Mouse (Mus musculus) G1E-ER4 (cell line): Measurements from ENCODE around the gene Lce3f. TPM values are rescaled to one million over a fixed set of nuclear protein-coding genes. Genes with fewer than 3 reads are reported as not detected.

Source experiments
- GATA1 ChIP-seq: IDR thresholded peaks from one replicate; pipeline ENCODE4 v1.8.0; 2012; ENCODE audit warnings: low read length, inconsistent platforms
- polyA plus RNA-seq: library from polyadenylated mRNA; stranded (reverse); fragments of >175 nt; gene quantifications from 2 replicates; pipeline ENCODE4 v1.2.3, GENCODE M21; 2012

Lce3f gene
- not detected in 2 replicates for polyA plus RNA-seq

DNA sequence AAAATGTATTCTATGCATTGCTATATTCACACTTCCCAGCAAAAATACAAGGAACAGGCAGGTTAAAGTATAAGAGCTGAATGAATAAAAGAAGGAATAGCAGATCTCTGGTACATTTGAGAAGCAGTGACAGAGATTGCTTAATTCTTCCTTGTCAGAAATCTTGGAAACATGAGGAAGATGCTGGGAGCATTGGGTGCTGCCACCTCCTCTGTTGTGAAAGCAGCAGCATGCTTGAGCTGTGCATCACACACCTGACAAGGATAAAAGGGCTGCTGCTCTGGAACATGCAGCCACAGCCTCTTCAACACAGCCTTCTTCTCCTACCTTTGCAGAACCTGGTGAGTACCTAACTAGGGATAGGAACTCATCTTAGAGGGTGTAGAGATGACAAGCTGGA lies at the start of gene Lce3f:
TSS of gene Lce3f (plus strand) at position 301 of the 400 bp plus-strand sequence.
- no peak for TF ChIP-seq GATA1

DNA sequence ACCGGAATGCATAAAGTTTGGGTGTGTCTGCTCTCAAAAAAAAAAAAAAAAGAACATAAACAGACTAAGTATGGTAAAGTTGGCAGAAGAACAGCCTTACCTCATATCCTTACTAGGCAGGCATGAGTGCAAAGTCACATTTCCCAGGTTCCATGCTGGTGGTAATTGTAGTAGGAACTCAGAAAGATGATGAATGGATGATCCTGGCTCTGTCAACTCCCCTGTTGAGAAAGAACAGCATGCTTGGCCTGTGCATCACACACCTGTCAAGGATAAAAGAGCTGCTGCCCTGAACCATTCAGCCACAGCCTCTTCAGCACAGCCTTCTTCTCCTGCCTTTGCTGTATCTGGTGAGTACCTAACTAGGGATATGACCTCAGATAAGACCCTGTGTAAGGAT lies 47.8 kb upstream of the Lce3f start, which contains the start of gene Lce3c:
TSS of gene Lce3c (plus strand) at position 301 of the 400 bp plus-strand sequence.
- TF ChIP-seq GATA1, result no peak

DNA sequence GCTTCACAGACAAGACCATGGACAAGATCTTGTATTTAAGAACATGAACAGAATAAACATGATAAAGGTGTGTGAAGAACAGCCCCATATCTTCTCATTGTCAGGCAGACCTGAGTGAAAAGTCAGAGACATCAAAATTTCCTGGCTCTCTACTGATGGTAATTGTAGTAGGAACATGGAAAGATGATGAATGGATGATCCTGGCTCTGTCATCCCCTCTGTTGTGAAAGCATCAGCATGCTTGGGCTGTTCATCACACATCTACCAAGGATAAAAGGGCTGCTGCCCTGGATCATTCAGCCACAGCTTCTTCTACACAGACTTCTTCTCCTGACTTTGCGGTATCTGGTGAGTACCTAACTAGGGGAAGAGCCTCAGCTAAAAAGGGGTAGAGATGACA lies 34.9 kb upstream of the Lce3f start, which contains the start of gene Lce3d:
TSS of gene Lce3d (plus strand) at position 301 of the 400 bp plus-strand sequence.
- TF ChIP-seq GATA1, result no peak

GRCm38 (mm10) chr3:92966761-92967160 lies 25.3 kb upstream of the Lce3f start, which contains the start of gene Lce3e:
TSS of gene Lce3e (plus strand) at chr3:92967061.
- no peak for TF ChIP-seq GATA1

GRCm38 (mm10) chr3:92978484-92978883 lies 13.5 kb upstream of the Lce3f start:
- TF ChIP-seq GATA1, result no peak

DNA sequence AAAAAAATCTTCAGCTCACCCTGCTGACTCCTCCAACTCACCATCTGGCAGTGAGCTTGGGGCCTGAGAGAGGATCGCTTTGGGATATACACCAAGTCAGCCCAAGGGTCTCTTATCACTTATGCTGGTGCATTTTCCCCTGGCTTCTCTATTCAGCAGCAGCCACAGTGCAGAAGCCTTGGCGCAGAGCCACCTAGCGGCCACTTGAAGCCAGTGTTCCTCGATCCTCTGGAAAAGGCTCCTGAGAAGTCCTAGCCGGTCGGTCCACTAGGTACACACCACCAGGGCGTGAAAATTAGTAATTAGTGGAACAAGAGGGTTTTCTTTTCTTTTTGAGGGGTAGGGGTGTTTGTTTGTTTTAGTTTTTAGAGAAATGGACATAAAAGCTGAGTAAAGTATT lies 6.7 kb downstream of the Lce3f start:
- TF ChIP-seq GATA1, result no peak

DNA sequence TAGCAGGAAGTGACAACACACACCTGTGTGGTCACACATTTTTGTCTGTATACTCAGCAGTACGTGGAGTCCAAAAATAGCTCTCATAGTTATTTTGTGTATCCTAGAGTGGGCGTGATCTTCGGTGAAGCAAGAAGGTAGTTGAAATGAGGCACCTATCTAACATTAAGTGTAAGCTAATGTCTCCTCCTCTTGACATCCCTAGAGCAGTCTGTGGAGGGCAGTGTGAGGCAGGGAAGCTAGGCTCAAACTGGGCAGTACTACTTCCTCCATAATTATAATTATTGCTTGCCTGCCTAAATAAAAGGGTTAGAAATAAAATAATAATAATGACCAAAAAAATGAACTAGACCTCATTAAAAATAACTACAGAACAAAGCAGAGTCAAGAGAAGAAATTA lies 8.6 kb downstream of the Lce3f start:
- TF ChIP-seq GATA1, result no peak

DNA sequence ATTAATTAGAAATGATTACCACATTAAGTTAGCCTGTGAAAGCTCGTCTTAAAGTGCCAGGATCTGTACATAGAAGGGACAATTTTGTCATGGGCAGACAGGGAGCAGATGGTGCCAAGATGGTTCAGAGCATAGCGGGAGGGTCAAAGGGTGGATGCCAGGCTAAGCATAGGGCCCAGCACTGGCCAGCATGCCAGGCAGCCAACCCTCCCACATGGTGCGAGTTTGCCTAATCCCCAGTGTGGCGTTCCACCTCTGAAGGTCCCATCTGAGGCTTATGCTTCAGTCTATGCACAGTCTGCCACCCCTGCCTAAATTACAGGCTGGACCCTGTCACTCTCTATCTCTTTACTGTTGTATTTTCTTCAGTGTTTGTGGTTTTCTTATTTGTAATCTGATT lies 10.8 kb downstream of the Lce3f start:
- no peak for TF ChIP-seq GATA1

GRCm38 (mm10) chr3:93014378-93014801 lies 22.4 kb downstream of the Lce3f start:
- no peak for TF ChIP-seq GATA1

DNA sequence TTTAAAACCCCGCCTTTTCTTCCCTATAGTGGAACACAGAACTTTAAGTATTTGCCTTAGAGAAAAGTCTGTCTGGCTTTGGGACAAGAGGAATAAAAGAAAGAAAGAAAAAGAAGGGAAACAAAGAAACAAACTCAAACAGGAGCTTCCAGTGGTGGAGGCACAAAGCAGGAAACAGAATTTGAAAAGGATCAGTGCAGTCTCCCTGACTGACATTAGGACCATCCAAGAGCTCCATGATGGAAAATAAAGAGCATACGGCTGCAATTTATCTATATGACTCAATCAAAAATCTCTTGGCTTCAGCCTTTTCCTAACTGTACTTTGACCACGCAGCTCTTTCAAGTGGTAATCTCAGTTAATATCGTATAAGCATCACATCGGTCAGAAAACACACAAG lies 22.8 kb downstream of the Lce3f start:
- no peak for TF ChIP-seq GATA1

GRCm38 (mm10) chr3:93015460-93016104 lies 23.6 kb downstream of the Lce3f start, which contains the start of gene Crct1:
TSS of gene Crct1 (minus strand) at chr3:93015687.
- TF ChIP-seq GATA1, result no peak

DNA sequence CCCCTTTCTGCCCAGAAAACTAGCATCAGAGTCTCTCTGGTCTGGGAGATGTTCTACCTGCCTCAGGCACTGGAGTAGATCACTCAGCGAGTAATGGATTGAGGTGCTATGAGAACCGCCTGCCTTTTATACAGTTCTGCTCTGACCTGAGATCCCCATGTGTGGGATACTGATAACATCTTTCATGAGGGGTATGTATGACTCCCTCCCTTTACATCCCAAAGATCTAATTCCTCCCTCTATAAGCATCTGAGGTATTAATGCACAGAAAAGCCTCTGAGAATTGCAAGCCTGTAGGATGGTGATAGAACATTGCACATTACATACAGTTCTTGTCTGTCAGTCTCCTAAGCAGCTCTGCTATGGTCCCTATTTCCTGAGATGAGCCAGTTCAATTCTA lies 26.9 kb downstream of the Lce3f start, which contains the start of gene Lce1m:
TSS of gene Lce1m (minus strand) at position 101 of the 400 bp plus-strand sequence.
- no peak for TF ChIP-seq GATA1

DNA sequence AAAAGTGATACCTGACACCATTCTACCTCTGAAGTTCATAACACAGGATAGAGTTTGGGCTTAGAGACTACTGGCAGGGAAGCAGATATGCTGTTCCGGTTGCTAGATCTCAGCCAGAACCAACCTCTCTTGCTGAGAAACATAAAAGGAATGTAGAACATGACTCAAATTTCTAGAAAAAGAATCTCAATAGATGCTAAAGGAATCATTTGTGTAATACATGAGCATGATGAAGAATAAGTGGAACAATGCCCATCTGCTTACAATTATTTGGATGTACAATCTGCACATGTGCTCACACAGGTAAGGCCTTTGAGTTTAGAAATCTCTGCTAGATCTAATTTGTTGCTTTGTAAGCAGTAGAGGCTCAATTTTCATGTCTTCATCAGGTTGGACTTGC lies 29.1 kb downstream of the Lce3f start:
- no peak for TF ChIP-seq GATA1

DNA sequence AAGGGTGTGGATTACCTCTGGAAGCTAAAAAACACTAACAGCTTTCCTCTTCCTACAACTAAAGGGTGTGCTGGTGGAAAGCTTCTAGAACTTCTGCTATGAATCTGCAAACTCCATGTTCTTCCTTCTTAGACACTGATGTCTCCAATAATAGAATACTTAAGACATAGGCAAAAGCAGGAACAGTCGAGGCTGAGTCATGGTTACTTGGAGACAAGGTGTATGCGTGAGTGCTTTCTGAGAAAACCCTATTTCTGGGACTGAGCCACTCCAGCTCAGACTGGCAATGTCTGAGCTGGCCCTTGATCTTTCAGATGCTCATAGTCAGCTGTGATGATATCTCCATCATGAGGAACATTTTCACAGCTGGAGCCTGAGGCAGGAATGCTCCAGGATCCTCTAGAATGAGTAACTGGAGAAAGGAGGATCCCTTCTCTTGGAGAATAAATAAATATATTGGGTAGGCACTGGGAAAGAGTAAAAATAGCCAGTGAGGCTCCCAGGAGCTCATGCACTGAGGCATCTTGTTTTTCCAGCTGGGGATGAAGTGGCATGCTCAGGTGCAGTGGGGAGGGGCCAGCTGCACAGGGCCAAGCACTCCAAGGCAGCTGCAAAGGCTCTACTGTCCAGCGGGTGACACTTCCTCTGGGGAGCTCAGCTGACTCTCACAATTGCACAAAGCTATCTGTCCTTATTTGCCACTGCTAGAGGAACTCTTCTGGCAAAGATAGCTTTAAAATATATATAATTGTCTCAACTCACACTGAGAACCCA lies 31.6 kb downstream of the Lce3f start:
- TF ChIP-seq GATA1, result no peak

GRCm38 (mm10) chr3:93025486-93025885 lies 33.5 kb downstream of the Lce3f start:
- TF ChIP-seq GATA1, result no peak

DNA sequence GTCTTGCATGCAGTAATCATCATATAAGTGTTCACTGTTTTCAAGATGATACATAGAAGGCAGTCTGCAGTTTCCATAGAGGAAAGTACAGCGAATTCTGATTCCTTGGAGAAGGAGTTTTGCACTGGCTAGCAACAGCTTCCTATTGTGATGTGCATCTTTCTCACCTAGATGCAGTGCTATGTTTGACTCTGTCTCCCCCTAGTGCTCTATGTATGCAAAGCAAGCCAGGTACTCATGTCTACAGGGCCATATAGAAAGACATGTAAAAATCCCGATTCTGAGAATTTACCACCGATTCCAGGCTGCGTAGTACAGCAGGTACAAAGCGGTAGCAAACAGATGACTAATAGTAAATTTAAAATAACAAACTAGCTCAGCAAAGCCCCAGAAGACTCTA lies 39.4 kb downstream of the Lce3f start:
- TF ChIP-seq GATA1, result no peak

Other genes starting within 250 kb of the Lce3f start
- not detected in 2 replicates for gene Lce1g, start 239.9 kb upstream of the Lce3f start, polyA plus RNA-seq
- not detected in 2 replicates for gene Lce1h, start 227.2 kb upstream of the Lce3f start, polyA plus RNA-seq
- gene Lce1i, start 213.3 kb upstream of the Lce3f start, polyA plus RNA-seq, result not detected in 2 replicates
- not detected in 2 replicates for gene Lce1j, start 201.7 kb upstream of the Lce3f start, polyA plus RNA-seq
- not detected in 2 replicates for gene Lce1k, start 184.3 kb upstream of the Lce3f start, polyA plus RNA-seq
- gene Kprp, start 165.0 kb upstream of the Lce3f start, polyA plus RNA-seq, result not detected in 2 replicates
- gene Lce1l, start 140.9 kb upstream of the Lce3f start, polyA plus RNA-seq, result not detected in 2 replicates
- gene 2310050C09Rik, start 122.0 kb upstream of the Lce3f start, polyA plus RNA-seq, result not detected in 2 replicates
- not detected in 2 replicates for gene Lce3a, start 66.0 kb upstream of the Lce3f start, polyA plus RNA-seq
- gene Lce3b, start 59.2 kb upstream of the Lce3f start, polyA plus RNA-seq, result not detected in 2 replicates
- not detected in 2 replicates for gene Lce3c, start 47.7 kb upstream of the Lce3f start, polyA plus RNA-seq
- gene Lce3d, start 34.8 kb upstream of the Lce3f start, polyA plus RNA-seq, result not detected in 2 replicates
- not detected in 2 replicates for gene Lce3e, start 25.2 kb upstream of the Lce3f start, polyA plus RNA-seq
- gene Crct1, start 23.5 kb downstream of the Lce3f start, polyA plus RNA-seq, result not detected in 2 replicates
- gene Lce1m, start 26.8 kb downstream of the Lce3f start, polyA plus RNA-seq, result not detected in 2 replicates
- gene Gm4858, start 76.6 kb downstream of the Lce3f start, polyA plus RNA-seq, result not detected in 2 replicates
- gene Crnn, start 152.6 kb downstream of the Lce3f start, polyA plus RNA-seq, result not detected in 2 replicates
- not detected in 2 replicates for gene Flg2, start 205.1 kb downstream of the Lce3f start, polyA plus RNA-seq